Mouse (Mus musculus): ENCODE data around the gene Olfr288. TPM values are rescaled to one million over a fixed set of nuclear protein-coding genes. Genes with fewer than 3 reads are reported as not detected.

Gene Olfr288
- polyA plus RNA-seq, 1 experiment from 2014 or later = not detected

- Histone ChIP-seq H3K27me3 (ENCODE audit: control insufficient read depth, insufficient read depth, low read length) (no peaks in the 10 kb centered on the region), H3K9me3 (ENCODE audit: control insufficient read depth, low read length) (no peaks in the 10 kb centered on the region), H3K9ac (replicated peaks; ENCODE audit: low read length) (no peak overlapping the region), H3K4me2 (ENCODE audit: low read length) (no peak overlapping the region), H3K27ac (replicated peaks; ENCODE audit: low read depth, low read length) (no peak overlapping the region), H3K36me3 (ENCODE audit: control insufficient read depth, insufficient read depth, low read length) (no peaks in the 10 kb centered on the region), H3K4me3 (replicated peaks; ENCODE audit: low read depth, low read length) (no peak overlapping the region), H3K4me1 (ENCODE audit: control insufficient read depth, insufficient read depth, low read length) (no peaks in the 10 kb centered on the region)
- ATAC-seq (ENCODE audit: low FRiP score, low TSS enrichment) (no peak), DNase-seq (no peak)
- WGBS = 75% methylated on average over 1 of the region's 1 CpGs
Measured at GRCm38 (mm10) chr15:98157253-98157652, 38.1 kb downstream of the Olfr288 start.

GRCm38 (mm10) chr15:98155944-98156343 is 39.4 kb downstream of the Olfr288 start:
- H3K27ac ChIP-seq (replicated peaks; ENCODE audit: low read depth, low read length) = no peak overlapping the region
- no peaks in the 10 kb centered on the region for H3K27me3 ChIP-seq (ENCODE audit: control insufficient read depth, insufficient read depth, low read length)
- ATAC-seq (ENCODE audit: low FRiP score, low TSS enrichment) (no peak), DNase-seq (no peak)
- 85% methylated on average over 4 of the region's 4 CpGs for WGBS
- H3K9ac ChIP-seq (replicated peaks; ENCODE audit: low read length) = no peak overlapping the region
- no peak overlapping the region for H3K4me2 ChIP-seq (ENCODE audit: low read length)
- H3K4me1 ChIP-seq (ENCODE audit: control insufficient read depth, insufficient read depth, low read length) = no peaks in the 10 kb centered on the region
- H3K36me3 ChIP-seq (ENCODE audit: control insufficient read depth, insufficient read depth, low read length) = no peaks in the 10 kb centered on the region
- no peaks in the 10 kb centered on the region for H3K9me3 ChIP-seq (ENCODE audit: control insufficient read depth, low read length)
- H3K4me3 ChIP-seq (replicated peaks; ENCODE audit: low read depth, low read length) = no peak overlapping the region

- no peak for DNase-seq
- Histone ChIP-seq H3K27me3 (ENCODE audit: control insufficient read depth, insufficient read depth, low read length) (no peaks in the 10 kb centered on the region), H3K4me2 (ENCODE audit: low read length) (no peak overlapping the region), H3K9ac (replicated peaks; ENCODE audit: low read length) (no peak overlapping the region), H3K27ac (replicated peaks; ENCODE audit: low read depth, low read length) (no peak overlapping the region), H3K9me3 (ENCODE audit: control insufficient read depth, low read length) (no peaks in the 10 kb centered on the region), H3K4me1 (ENCODE audit: control insufficient read depth, insufficient read depth, low read length) (no peaks in the 10 kb centered on the region), H3K4me3 (replicated peaks; ENCODE audit: low read depth, low read length) (no peak overlapping the region), H3K36me3 (ENCODE audit: control insufficient read depth, insufficient read depth, low read length) (no peaks in the 10 kb centered on the region)
- no peak for ATAC-seq (ENCODE audit: low FRiP score, low TSS enrichment)
- WGBS = 87% methylated on average over 5 of the region's 5 CpGs
Measured at GRCm38 (mm10) chr15:98155272-98155671, 40.1 kb downstream of the Olfr288 start.

GRCm38 (mm10) chr15:98154631-98155030 is 40.7 kb downstream of the Olfr288 start:
- no peaks in the 10 kb centered on the region for H3K27me3 ChIP-seq (ENCODE audit: control insufficient read depth, insufficient read depth, low read length)
- H3K27ac ChIP-seq (replicated peaks; ENCODE audit: low read depth, low read length) = no peak overlapping the region
- no peak for ATAC-seq (ENCODE audit: low FRiP score, low TSS enrichment)
- no peak overlapping the region for H3K4me3 ChIP-seq (replicated peaks; ENCODE audit: low read depth, low read length)
- H3K4me1 ChIP-seq (ENCODE audit: control insufficient read depth, insufficient read depth, low read length) = no peaks in the 10 kb centered on the region
- 91% methylated on average over 3 of the region's 3 CpGs for WGBS
- no peak overlapping the region for H3K9ac ChIP-seq (replicated peaks; ENCODE audit: low read length)
- H3K4me2 ChIP-seq (ENCODE audit: low read length) = no peak overlapping the region
- no peaks in the 10 kb centered on the region for H3K9me3 ChIP-seq (ENCODE audit: control insufficient read depth, low read length)
- no peak for DNase-seq
- H3K36me3 ChIP-seq (ENCODE audit: control insufficient read depth, insufficient read depth, low read length) = no peaks in the 10 kb centered on the region

- ATAC-seq (ENCODE audit: low FRiP score, low TSS enrichment) = no peak
- 52% methylated on average over 4 of the region's 4 CpGs for WGBS
Measured at GRCm38 (mm10) chr15:98154146-98154545, 41.2 kb downstream of the Olfr288 start.

GRCm38 (mm10) chr15:98153625-98154024 is 41.7 kb downstream of the Olfr288 start:
- Histone ChIP-seq H3K36me3 (ENCODE audit: control insufficient read depth, insufficient read depth, low read length) (no peaks in the 10 kb centered on the region), H3K4me1 (ENCODE audit: control insufficient read depth, insufficient read depth, low read length) (no peaks in the 10 kb centered on the region), H3K27me3 (ENCODE audit: control insufficient read depth, insufficient read depth, low read length) (no peaks in the 10 kb centered on the region), H3K4me2 (ENCODE audit: low read length) (no peak overlapping the region), H3K9me3 (ENCODE audit: control insufficient read depth, low read length) (no peaks in the 10 kb centered on the region), H3K9ac (replicated peaks; ENCODE audit: low read length) (no peak overlapping the region), H3K27ac (replicated peaks; ENCODE audit: low read depth, low read length) (no peak overlapping the region), H3K4me3 (replicated peaks; ENCODE audit: low read depth, low read length) (no peak overlapping the region)
- peak; percentile 84 for DNase-seq
- no peak for ATAC-seq (ENCODE audit: low FRiP score, low TSS enrichment)
- WGBS = 33% methylated on average over 3 of the region's 3 CpGs

More at GRCm38 (mm10) chr15:98154146-98154545, 41.2 kb downstream of the Olfr288 start:
- Histone ChIP-seq H3K9ac (replicated peaks; ENCODE audit: low read length) (no peak overlapping the region), H3K36me3 (ENCODE audit: control insufficient read depth, insufficient read depth, low read length) (no peaks in the 10 kb centered on the region), H3K27ac (replicated peaks; ENCODE audit: low read depth, low read length) (no peak overlapping the region), H3K4me3 (replicated peaks; ENCODE audit: low read depth, low read length) (no peak overlapping the region), H3K4me1 (ENCODE audit: control insufficient read depth, insufficient read depth, low read length) (no peaks in the 10 kb centered on the region), H3K4me2 (ENCODE audit: low read length) (no peak overlapping the region), H3K9me3 (ENCODE audit: control insufficient read depth, low read length) (no peaks in the 10 kb centered on the region), H3K27me3 (ENCODE audit: control insufficient read depth, insufficient read depth, low read length) (no peaks in the 10 kb centered on the region)
- DNase-seq = no peak

- 66% methylated on average over 7 of the region's 7 CpGs for WGBS
- no peaks in the 10 kb centered on the region for H3K27me3 ChIP-seq (ENCODE audit: control insufficient read depth, insufficient read depth, low read length)
Measured at GRCm38 (mm10) chr15:98152916-98153315, 42.4 kb downstream of the Olfr288 start.

GRCm38 (mm10) chr15:98149166-98149602 is 46.2 kb downstream of the Olfr288 start:
- peaks cover 10% of the 10 kb centered on the region for H3K4me1 ChIP-seq (ENCODE audit: control insufficient read depth, insufficient read depth, low read length)
- no peak overlapping the region for H3K4me3 ChIP-seq (replicated peaks; ENCODE audit: low read depth, low read length)
- H3K9me3 ChIP-seq (ENCODE audit: control insufficient read depth, low read length) = no peaks in the 10 kb centered on the region
- H3K27me3 ChIP-seq (ENCODE audit: control insufficient read depth, insufficient read depth, low read length) = no peaks in the 10 kb centered on the region
- no peak overlapping the region for H3K4me2 ChIP-seq (ENCODE audit: low read length)
- no peak overlapping the region for H3K9ac ChIP-seq (replicated peaks; ENCODE audit: low read length)
- ATAC-seq (ENCODE audit: low FRiP score, low TSS enrichment) = no peak
- 75% methylated on average over 10 of the region's 10 CpGs for WGBS
- no peak for DNase-seq
- H3K27ac ChIP-seq (replicated peaks; ENCODE audit: low read depth, low read length) = no peak overlapping the region
- no peaks in the 10 kb centered on the region for H3K36me3 ChIP-seq (ENCODE audit: control insufficient read depth, insufficient read depth, low read length)

More at GRCm38 (mm10) chr15:98152916-98153315, 42.4 kb downstream of the Olfr288 start:
- no peak overlapping the region for H3K4me3 ChIP-seq (replicated peaks; ENCODE audit: low read depth, low read length)
- no peak overlapping the region for H3K27ac ChIP-seq (replicated peaks; ENCODE audit: low read depth, low read length)
- no peaks in the 10 kb centered on the region for H3K36me3 ChIP-seq (ENCODE audit: control insufficient read depth, insufficient read depth, low read length)
- no peak overlapping the region for H3K4me2 ChIP-seq (ENCODE audit: low read length)
- ATAC-seq (ENCODE audit: low FRiP score, low TSS enrichment) (no peak), DNase-seq (peak; percentile 27)
- no peaks in the 10 kb centered on the region for H3K9me3 ChIP-seq (ENCODE audit: control insufficient read depth, low read length)
- no peaks in the 10 kb centered on the region for H3K4me1 ChIP-seq (ENCODE audit: control insufficient read depth, insufficient read depth, low read length)
- H3K9ac ChIP-seq (replicated peaks; ENCODE audit: low read length) = 0 out of 2 replicates have a peak overlapping the region, but pooled peaks have one; percentile 9

GRCm38 (mm10) chr15:98148356-98148755 is 47.0 kb downstream of the Olfr288 start:
- no peaks in the 10 kb centered on the region for H3K36me3 ChIP-seq (ENCODE audit: control insufficient read depth, insufficient read depth, low read length)
- no peak overlapping the region for H3K9ac ChIP-seq (replicated peaks; ENCODE audit: low read length)
- H3K27me3 ChIP-seq (ENCODE audit: control insufficient read depth, insufficient read depth, low read length) = no peaks in the 10 kb centered on the region
- 92% methylated on average over 3 of the region's 3 CpGs for WGBS
- ATAC-seq (ENCODE audit: low FRiP score, low TSS enrichment) (no peak), DNase-seq (no peak)
- H3K4me1 ChIP-seq (ENCODE audit: control insufficient read depth, insufficient read depth, low read length) = peaks cover 10% of the 10 kb centered on the region
- no peak overlapping the region for H3K4me2 ChIP-seq (ENCODE audit: low read length)
- no peaks in the 10 kb centered on the region for H3K9me3 ChIP-seq (ENCODE audit: control insufficient read depth, low read length)
- no peak overlapping the region for H3K27ac ChIP-seq (replicated peaks; ENCODE audit: low read depth, low read length)
- no peak overlapping the region for H3K4me3 ChIP-seq (replicated peaks; ENCODE audit: low read depth, low read length)
